Mouse (Mus musculus) thymus, postnatal 10 days (tissue): ENCODE measurements around the gene Glrx3.

ENCODE experiments used
- DNase-seq, 2 experiments: peaks; one replicate each; pipeline ENCODE4 v3.0.0; 2021; ENCODE audit warnings: low spot score in 2 of 2

Glrx3 gene

GRCm38 (mm10) chr7:137472149-137472548 is 34.7 kb downstream of the Glrx3 start:
- no peak for DNase-seq

GRCm38 (mm10) chr7:137477950-137478620 is 40.7 kb downstream of the Glrx3 start:
- DNase-seq: peak; percentile 73 to 98

GRCm38 (mm10) chr7:137478621-137478982 is 41.2 kb downstream of the Glrx3 start:
- DNase-seq: no peak

GRCm38 (mm10) chr7:137480839-137481238 is 43.4 kb downstream of the Glrx3 start:
- no peak for DNase-seq

GRCm38 (mm10) chr7:137483987-137484386 is 46.6 kb downstream of the Glrx3 start:
- no peak for DNase-seq

GRCm38 (mm10) chr7:137488391-137488790 is 51.0 kb downstream of the Glrx3 start:
- no peak for DNase-seq

GRCm38 (mm10) chr7:137490711-137491110 is 53.3 kb downstream of the Glrx3 start:
- DNase-seq: no peak

GRCm38 (mm10) chr7:137492307-137492973 is 55.0 kb downstream of the Glrx3 start:
- DNase-seq: no peak

- DNase-seq: no peak
These were observed 61.3 kb downstream of the Glrx3 start for GRCm38 (mm10) chr7:137498736-137499135.

GRCm38 (mm10) chr7:137517588-137517987 is 80.2 kb downstream of the Glrx3 start:
- no peak for DNase-seq

GRCm38 (mm10) chr7:137518028-137518576 is 80.7 kb downstream of the Glrx3 start:
- DNase-seq: no peak
